Mouse (Mus musculus) ES-E14 (cell line): ENCODE data around the gene Chsy1.

Experiments
- CHD2 ChIP-seq: IDR thresholded peaks from 2 replicates; pipeline ENCODE4 v1.6.1; 2014; ENCODE audit warnings: mild to moderate bottlenecking, low read depth, low read length, inconsistent platforms
- HCFC1 ChIP-seq: IDR thresholded peaks from 2 replicates; pipeline ENCODE4 v1.6.1; 2012; ENCODE audit warnings: low read length, inconsistent platforms, borderline replicate concordance; ENCODE audit not compliant: insufficient read depth
- MAFK ChIP-seq: IDR thresholded peaks from 2 replicates; pipeline ENCODE4 v1.6.1; 2014; ENCODE audit warnings: mild to moderate bottlenecking, low read depth, low read length, inconsistent platforms; ENCODE audit not compliant: insufficient read depth
- ZC3H11A ChIP-seq: IDR thresholded peaks from 2 replicates; pipeline ENCODE4 v1.6.1; 2012; ENCODE audit warnings: low read depth, mild to moderate bottlenecking, inconsistent platforms, low read length, borderline replicate concordance

GRCm38 (mm10) chr7:66108961-66109854 is at the start of gene Chsy1:
- no peak; the same call in 1 of the 2 replicates for TF ChIP-seq HCFC1
- no peak for TF ChIP-seq MAFK
- no peak for TF ChIP-seq CHD2
- TF ChIP-seq ZC3H11A: no peak
